Mouse (Mus musculus) embryonic facial prominence, embryonic 14.5 days (tissue): ENCODE data around the gene Gpatch4. TPM values are rescaled to one million over a fixed set of nuclear protein-coding genes. Genes with fewer than 3 reads are reported as not detected.
A peak's percentile ranks its signal among the peaks of the same experiment; 100 is the strongest.

ENCODE experiments used
- ATAC-seq: fragments of 200-750 bp; cut with Nextera tagmentation; 2 replicates; pipeline ENCODE4 v1.8.0; 2017; ENCODE audit warnings: low read depth, moderate number of reproducible peaks, moderate TSS enrichment
- DNase-seq: peaks from one replicate; pipeline ENCODE4 v3.0.0-alpha.2; 2015; ENCODE audit warnings: low spot score
- H3K27ac ChIP-seq: fragments of 300-500 bp; sonication (generic); replicated peaks from 2 replicates; pipeline ENCODE4 v1.5.1; 2014; ENCODE audit warnings: low read depth, mild to moderate bottlenecking, low read length, moderate library complexity
- H3K27me3 ChIP-seq: fragments of 300-500 bp; sonication (generic); replicated peaks from 2 replicates; pipeline ENCODE4 v1.6.1; 2014; ENCODE audit warnings: low read length; ENCODE audit not compliant: control insufficient read depth, insufficient read depth
- H3K36me3 ChIP-seq: fragments of 300-500 bp; sonication (generic); 2 replicates; pipeline ENCODE4 v1.6.1; 2014; ENCODE audit warnings: low read length, mixed read lengths; ENCODE audit not compliant: control insufficient read depth, insufficient read depth
- H3K4me1 ChIP-seq: fragments of 300-500 bp; sonication (generic); 2 replicates; pipeline ENCODE4 v1.6.1; 2014; ENCODE audit warnings: antibody characterized with exemption, low read length; ENCODE audit not compliant: control insufficient read depth, insufficient read depth
- H3K4me2 ChIP-seq: fragments of 300-500 bp; sonication (generic); 2 replicates; pipeline ENCODE4 v1.6.1; 2014; ENCODE audit warnings: low read depth, mild to moderate bottlenecking, low read length, moderate library complexity, mixed read lengths
- H3K4me3 ChIP-seq: fragments of 300-500 bp; sonication (generic); 2 replicates; pipeline ENCODE4 v1.5.1; 2014; ENCODE audit warnings: low read depth, mild to moderate bottlenecking, low read length
- H3K9ac ChIP-seq: fragments of 300-500 bp; sonication (generic); 2 replicates; pipeline ENCODE4 v1.6.1; 2014; ENCODE audit warnings: low read depth, mild to moderate bottlenecking, low read length, moderate library complexity, mixed read lengths
- H3K9me3 ChIP-seq: fragments of 300-500 bp; sonication (generic); 2 replicates; pipeline ENCODE4 v1.6.1; 2016; ENCODE audit warnings: low read length; ENCODE audit not compliant: control insufficient read depth
- WGBS: fragments of 180-500 bp; shearing (Covaris S2); extraction: QIAGEN DNeasy Blood & Tissue Kit; methylation state at CpG from one replicate; pipeline ENCODE4 v1.1.7; 2014; 5-methylcytosine and 5-hydroxymethylcytosine counted together
- polyA plus RNA-seq: library from polyadenylated mRNA; unstranded; fragments of >200 nt; fragmentation: Nextera tagmentation; extraction: Ambion mirVana; gene quantifications from 2 replicates; pipeline ENCODE4 v1.2.1, GENCODE M21; 2014

Gpatch4 gene
- polyA plus RNA-seq, 1 experiment from 2014 or later: 28.0 TPM

- ATAC-seq: no peak
- Histone ChIP-seq H3K27ac (no peak overlapping the region), H3K4me1 (no peaks in the 10 kb centered on the region), H3K36me3 (peaks cover 74% of the 10 kb centered on the region), H3K4me2 (no peak overlapping the region), H3K27me3 (no peaks in the 10 kb centered on the region), H3K9ac (no peak overlapping the region), H3K9me3 (no peaks in the 10 kb centered on the region), H3K4me3 (no peak overlapping the region)
- 77% methylated on average over 3 of the region's 3 CpGs for WGBS
- DNase-seq: peak; percentile 10
These were observed 57.3 kb downstream of the Gpatch4 start for GRCm38 (mm10) chr3:88100251-88100650.

- no peaks in the 10 kb centered on the region for H3K4me1 ChIP-seq
- H3K4me3 ChIP-seq: no peak overlapping the region
- H3K4me2 ChIP-seq: no peak overlapping the region
- WGBS: 91% methylated on average over 7 of the region's 7 CpGs
- no peaks in the 10 kb centered on the region for H3K27me3 ChIP-seq
- H3K9ac ChIP-seq: no peak overlapping the region
- no peak for ATAC-seq
- H3K36me3 ChIP-seq: peaks cover 78% of the 10 kb centered on the region
- no peak overlapping the region for H3K27ac ChIP-seq
- no peak for DNase-seq
- no peaks in the 10 kb centered on the region for H3K9me3 ChIP-seq
These were observed 58.8 kb downstream of the Gpatch4 start for GRCm38 (mm10) chr3:88101736-88102135.

- Histone ChIP-seq H3K9me3 (no peaks in the 10 kb centered on the region), H3K27me3 (no peaks in the 10 kb centered on the region), H3K27ac (0 out of 2 replicates have a peak overlapping the region, but pooled peaks have one; percentile 39), H3K4me2 (no peak overlapping the region), H3K4me1 (no peaks in the 10 kb centered on the region), H3K4me3 (no peak overlapping the region), H3K9ac (no peak overlapping the region), H3K36me3 (peaks cover 75% of the 10 kb centered on the region)
- DNase-seq: no peak
- ATAC-seq: no peak
- 84% methylated on average over 6 of the region's 6 CpGs for WGBS
These were observed 59.3 kb downstream of the Gpatch4 start for GRCm38 (mm10) chr3:88102196-88102595.

- ATAC-seq: no peak
- 0 out of 2 replicates have a peak overlapping the region, but pooled peaks have one; percentile 39 for H3K27ac ChIP-seq
- H3K9me3 ChIP-seq: no peaks in the 10 kb centered on the region
- H3K36me3 ChIP-seq: peaks cover 77% of the 10 kb centered on the region
- H3K9ac ChIP-seq: no peak overlapping the region
- no peak overlapping the region for H3K4me3 ChIP-seq
- DNase-seq: no peak
- WGBS: 82% methylated on average over 6 of the region's 6 CpGs
- no peaks in the 10 kb centered on the region for H3K4me1 ChIP-seq
- H3K4me2 ChIP-seq: no peak overlapping the region
- H3K27me3 ChIP-seq: no peaks in the 10 kb centered on the region
These were observed 59.7 kb downstream of the Gpatch4 start for GRCm38 (mm10) chr3:88102611-88103010.

Other genes with a start within 250 kb of the Gpatch4 start
- 16.2 and 19.5 TPM in 2 replicates for gene Ntrk1, start 247.9 kb upstream of the Gpatch4 start, polyA plus RNA-seq
- 1.2 and 1.6 TPM in 2 replicates for gene Insrr, start 246.2 kb upstream of the Gpatch4 start, polyA plus RNA-seq
- gene Pear1, start 218.8 kb upstream of the Gpatch4 start, polyA plus RNA-seq: 26.7 and 29.6 TPM in 2 replicates
- 0.08 TPM in 1 of 2 replicates, not detected in the other for gene Sh2d2a, start 196.4 kb upstream of the Gpatch4 start, polyA plus RNA-seq
- 13.0 and 13.5 TPM in 2 replicates for gene Prcc, start 157.5 kb upstream of the Gpatch4 start, polyA plus RNA-seq
- gene Hdgf, start 136.8 kb upstream of the Gpatch4 start, polyA plus RNA-seq: 205 and 217 TPM in 2 replicates
- 64.8 and 66.6 TPM in 2 replicates for gene Mrpl24, start 123.6 kb upstream of the Gpatch4 start, polyA plus RNA-seq
- 20.9 and 22.9 TPM in 2 replicates for gene Isg20l2, start 112.8 kb upstream of the Gpatch4 start, polyA plus RNA-seq
- gene Rrnad1, start 112.4 kb upstream of the Gpatch4 start, polyA plus RNA-seq: 12.8 and 13.3 TPM in 2 replicates
- 145 and 175 TPM in 2 replicates for gene Crabp2, start 94.4 kb upstream of the Gpatch4 start, polyA plus RNA-seq
- 36.4 and 40.5 TPM in 2 replicates for gene Nes, start 72.0 kb upstream of the Gpatch4 start, polyA plus RNA-seq
- 0.63 and 1.1 TPM in 2 replicates for gene Bcan, start 42.9 kb upstream of the Gpatch4 start, polyA plus RNA-seq
- not detected in 2 replicates for gene Hapln2, start 15.5 kb upstream of the Gpatch4 start, polyA plus RNA-seq
- 179 and 193 TPM in 2 replicates for gene Naxe, start 15.4 kb downstream of the Gpatch4 start, polyA plus RNA-seq
- 0.17 and 0.31 TPM in 2 replicates for gene Ttc24, start 35.2 kb downstream of the Gpatch4 start, polyA plus RNA-seq
- gene Iqgap3, start 38.9 kb downstream of the Gpatch4 start, polyA plus RNA-seq: 16.2 and 21.0 TPM in 2 replicates
- gene Mef2d, start 99.3 kb downstream of the Gpatch4 start, polyA plus RNA-seq: 36.8 and 41.7 TPM in 2 replicates
- gene Rhbg, start 211.6 kb downstream of the Gpatch4 start, polyA plus RNA-seq: 4.1 and 7.6 TPM in 2 replicates
- not detected in 2 replicates for gene Gm38392, start 244.1 kb downstream of the Gpatch4 start, polyA plus RNA-seq